Mouse (Mus musculus) forelimb bud, embryonic 11.5 days (tissue): ENCODE measurements around the gene Psd.

Experiments used
- DNase-seq: peaks from one replicate; pipeline ENCODE4 v3.0.0-alpha.2; 2012; ENCODE audit warnings: low read depth, low spot score

The Psd gene

DNA sequence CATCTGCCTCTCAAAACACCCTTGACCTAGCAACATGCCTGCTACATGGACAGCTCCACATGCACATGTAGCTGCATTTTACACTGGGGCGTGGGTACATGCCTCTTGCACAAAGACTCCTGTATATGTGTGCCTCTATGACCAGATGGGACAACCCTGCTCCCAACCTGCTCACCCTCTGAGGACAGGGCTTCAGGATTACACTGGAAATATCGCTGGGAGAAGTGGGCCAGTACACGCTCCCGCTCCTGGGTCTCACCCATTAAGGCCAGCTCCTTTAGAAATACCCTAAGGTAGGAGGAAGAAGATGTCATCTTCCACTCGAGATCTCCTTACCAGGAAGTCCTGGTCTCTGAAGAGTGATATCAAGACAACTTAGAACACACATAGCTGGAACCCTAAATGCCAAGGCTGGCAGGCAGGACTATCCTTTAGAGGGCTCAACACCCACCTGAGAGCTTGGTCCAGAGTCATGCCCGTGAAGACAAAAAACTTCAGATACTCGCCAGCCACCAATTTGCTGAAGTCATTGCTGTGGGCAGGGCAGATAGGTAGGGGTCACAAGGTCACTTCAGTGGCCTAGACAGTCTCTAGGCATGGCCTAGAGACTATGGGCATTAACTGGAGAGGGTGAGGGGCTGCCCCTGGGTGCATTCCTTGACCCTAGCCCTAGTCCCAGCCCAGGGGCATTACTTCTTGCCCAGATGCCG, 6.7 kb downstream of the Psd start:
- no peak for DNase-seq

GRCm38 (mm10) chr19:46318586-46319378, 8.2 kb downstream of the Psd start:
- DNase-seq = no peak

DNA sequence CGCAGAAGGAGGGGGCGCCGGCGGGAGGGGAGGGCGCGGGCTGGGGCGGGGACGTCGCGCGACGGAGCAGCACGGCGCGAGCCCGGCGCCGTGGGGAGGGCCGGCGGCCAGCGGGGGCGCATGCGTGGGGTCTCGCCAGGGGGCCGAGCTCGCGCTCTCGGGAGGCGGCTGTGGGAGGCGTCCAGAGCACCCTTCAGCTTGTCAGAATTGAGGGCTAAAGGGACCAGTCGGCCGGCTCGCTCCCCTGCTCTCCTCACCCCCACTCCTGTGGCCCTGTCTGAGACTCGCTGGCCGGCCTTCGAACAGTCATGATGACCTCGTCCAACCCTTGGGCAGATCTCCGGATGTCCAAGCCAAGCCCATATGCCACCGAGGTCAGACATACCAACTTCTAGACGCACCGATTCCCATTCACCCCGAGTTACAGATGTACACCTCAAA, 8.9 kb downstream of the Psd start:
- DNase-seq = no peak

GRCm38 (mm10) chr19:46317546-46317885, 9.4 kb downstream of the Psd start:
- no peak for DNase-seq

DNA sequence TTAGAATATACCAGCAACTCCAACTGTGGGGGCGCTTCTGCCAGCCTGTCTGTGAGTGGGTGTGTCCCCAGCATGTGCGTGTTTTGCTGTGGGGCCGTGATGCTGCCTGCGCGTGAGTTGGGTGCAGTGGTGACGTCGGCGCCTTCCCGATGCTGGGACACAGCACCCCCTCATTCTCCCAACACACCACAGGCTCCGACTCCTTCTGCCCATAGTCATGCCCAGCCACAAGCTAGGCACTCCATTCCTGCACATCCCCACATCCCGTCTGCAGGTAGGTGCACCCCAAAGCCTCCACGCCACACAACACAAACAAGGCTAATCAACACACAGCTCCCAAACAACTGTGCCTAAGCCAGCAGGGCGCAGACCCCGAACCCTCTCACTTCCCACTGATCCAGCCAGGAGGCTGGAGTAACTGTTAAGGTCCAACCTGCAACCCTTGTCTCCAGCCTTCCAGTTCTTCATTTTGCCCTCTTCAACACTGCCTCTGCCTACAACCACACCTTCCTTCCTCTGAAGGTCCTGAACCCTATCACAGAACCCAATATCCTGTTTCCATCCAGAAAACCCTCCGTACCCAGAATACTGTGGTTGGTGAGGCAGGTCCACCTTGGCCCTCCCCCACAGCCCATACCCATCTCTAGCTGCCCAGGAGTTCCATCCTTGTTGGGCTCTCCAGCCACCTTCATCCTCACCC, 10.0 kb downstream of the Psd start:
- DNase-seq = no peak

GRCm38 (mm10) chr19:46315752-46316610, 11.0 kb downstream of the Psd start:
- no peak for DNase-seq

- DNase-seq = no peak
These were observed 11.8 kb downstream of the Psd start for GRCm38 (mm10) chr19:46314872-46315742.

DNA sequence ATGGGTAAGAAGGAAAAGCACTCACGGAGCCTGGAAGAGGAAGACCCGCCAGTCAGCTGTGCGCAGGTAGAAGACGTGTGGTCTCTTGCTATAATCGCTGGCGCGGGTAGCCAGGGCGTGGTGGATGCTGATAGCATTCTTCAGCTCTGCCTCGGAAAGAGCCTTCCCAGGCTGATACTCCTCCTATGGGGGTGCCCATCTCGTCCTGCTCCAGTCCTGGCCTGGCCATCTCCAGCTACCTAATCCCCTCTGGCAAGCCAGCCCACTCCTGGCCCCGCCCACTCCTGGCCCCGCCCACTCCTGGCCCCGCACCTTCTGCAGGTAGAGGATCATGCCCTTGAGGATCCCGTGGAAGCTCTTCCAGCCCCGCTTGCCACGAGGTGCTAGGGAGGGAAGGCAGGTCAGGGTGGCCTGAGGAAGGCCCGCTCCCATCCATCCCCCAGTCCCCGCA, 12.8 kb downstream of the Psd start:
- DNase-seq = no peak

- DNase-seq = no peak
These were observed 13.4 kb downstream of the Psd start for GRCm38 (mm10) chr19:46313591-46313990.

- DNase-seq = no peak
These were observed 13.8 kb downstream of the Psd start for GRCm38 (mm10) chr19:46313116-46313515.

- DNase-seq = no peak
These were observed 14.4 kb downstream of the Psd start for GRCm38 (mm10) chr19:46312566-46312965.

- DNase-seq = no peak
These were observed 15.6 kb downstream of the Psd start for GRCm38 (mm10) chr19:46311341-46311740.

DNA sequence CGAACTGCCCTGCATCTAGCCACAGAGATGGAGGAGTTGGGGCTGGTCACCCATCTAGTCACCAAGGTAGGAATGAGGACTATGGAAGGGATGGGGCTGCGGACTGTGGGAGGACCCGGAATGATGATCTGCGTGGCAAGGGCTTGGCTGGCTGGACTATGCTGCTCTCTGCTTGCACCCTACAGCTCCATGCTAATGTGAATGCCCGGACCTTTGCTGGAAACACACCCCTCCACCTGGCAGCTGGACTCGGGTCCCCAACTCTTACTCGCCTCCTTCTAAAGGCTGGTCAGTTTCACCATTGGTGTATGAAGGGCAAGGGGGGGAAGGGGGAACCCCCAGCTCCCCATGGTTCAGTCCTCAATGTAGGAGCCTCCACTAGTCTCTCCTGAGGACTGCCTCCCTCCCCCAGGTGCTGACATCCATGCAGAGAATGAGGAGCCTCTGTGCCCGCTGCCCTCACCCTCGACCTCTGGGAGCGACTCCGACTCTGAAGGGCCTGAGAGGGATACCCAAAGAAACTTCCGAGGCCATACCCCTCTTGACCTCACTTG, 16.6 kb downstream of the Psd start:
- no peak for DNase-seq

GRCm38 (mm10) chr19:46309651-46310305, 17.2 kb downstream of the Psd start:
- no peak for DNase-seq

DNA sequence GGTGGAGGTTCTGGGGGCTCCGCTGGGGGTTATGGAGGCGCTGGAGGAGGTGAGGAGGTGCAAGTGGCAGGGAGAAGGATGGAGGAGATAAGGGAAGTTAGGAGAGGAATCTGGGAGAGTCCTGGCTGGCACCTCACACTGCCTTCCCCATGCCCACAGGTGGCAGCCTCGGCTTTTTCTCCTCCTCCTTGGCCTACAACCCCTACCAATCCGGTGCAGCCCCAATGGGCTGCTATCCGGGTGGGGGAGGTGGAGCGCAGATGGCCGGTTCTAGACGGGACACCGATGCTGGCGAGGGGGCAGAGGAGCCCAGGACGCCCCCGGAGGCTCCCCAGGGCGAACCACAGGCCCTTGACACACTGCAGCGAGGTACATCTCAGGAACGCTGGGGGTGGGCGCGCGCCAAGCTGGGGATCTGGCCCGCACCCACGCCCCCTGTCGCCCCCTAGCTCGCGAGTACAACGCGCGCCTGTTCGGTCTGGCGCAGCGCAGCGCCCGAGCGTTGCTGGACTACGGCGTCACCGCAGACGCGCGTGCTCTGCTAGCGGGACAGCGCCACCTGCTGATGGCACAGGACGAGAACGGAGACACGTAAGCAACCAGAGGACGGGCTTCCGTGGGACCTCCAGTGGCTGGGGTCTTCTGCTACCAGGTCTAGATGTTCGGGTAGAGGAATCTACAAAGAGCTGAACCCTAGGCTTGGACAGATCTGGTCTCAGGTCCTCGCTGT, 18.1 kb downstream of the Psd start:
- peak; percentile 93 for DNase-seq

- no peak for DNase-seq
These were observed 18.7 kb downstream of the Psd start for GRCm38 (mm10) chr19:46308303-46308702.

DNA sequence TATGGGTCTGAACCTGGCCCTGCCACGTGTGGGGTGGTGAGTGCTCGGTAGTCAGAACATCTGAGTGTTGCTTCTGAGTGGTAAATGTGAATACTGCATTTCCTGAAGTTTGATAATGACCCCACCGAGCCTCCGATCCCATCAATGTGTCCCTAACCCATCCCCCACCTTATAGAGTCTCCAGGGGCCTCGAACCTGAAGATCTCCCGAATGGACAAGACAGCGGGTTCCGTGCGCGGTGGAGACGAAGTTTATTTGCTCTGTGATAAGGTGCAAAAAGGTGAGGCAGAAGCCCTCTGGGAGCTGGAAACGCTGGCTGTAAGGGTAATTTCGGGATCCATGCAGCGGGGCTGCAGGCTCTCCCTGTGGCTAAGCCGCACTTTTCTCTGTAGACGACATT, 19.2 kb downstream of the Psd start:
- DNase-seq = no peak

DNA sequence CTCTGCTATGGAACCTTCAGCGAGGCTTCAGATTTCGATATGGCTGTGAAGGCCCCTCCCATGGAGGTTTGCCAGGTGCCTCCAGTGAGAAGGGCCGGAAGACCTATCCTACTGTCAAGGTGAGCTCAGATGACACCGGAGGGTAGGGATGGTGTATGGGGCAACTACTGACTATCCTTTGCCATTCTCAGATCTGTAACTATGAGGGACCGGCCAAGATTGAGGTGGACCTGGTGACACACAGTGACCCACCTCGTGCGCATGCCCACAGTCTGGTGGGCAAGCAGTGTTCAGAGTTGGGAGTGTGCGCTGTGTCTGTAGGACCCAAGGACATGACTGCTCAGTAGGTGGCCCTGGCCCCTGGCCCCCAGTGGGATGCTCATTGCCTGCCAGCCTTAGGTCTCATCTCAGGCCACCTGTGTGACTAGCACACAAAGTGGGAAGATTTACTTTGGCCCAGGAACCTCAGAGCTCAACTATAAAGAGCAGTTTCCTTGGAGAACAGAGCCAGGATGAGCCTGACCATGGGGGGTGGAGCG, 20.1 kb downstream of the Psd start:
- no peak for DNase-seq

DNA sequence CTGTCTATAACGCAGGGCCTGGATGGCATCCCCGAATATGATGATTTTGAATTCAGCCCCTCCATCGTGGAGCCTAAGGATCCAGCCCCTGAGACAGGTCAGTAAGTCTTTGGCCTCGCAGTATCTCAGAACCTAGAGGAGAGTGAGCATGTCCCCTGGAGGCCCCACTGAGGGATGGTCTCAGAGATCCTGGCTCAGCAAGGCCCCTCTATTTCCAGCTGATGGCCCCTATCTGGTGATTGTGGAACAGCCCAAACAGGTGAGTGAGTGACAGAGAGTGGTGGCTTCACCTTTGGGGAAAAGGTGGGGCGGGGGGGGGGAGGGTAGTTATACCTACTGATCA, 20.7 kb downstream of the Psd start:
- DNase-seq = no peak
